Mouse (Mus musculus) limb, embryonic 10.5 days (tissue): ENCODE results near the gene Rab5b. TPM values are rescaled to one million over a fixed set of nuclear protein-coding genes. Genes with fewer than 3 reads are reported as not detected.
"Not testable (repeated sequence)": the region's sequence is repeated elsewhere in the genome, so short reads cannot be mapped to it uniquely, and the experiment has no call there.

ENCODE experiments used
- DNase-seq: peaks from one replicate; pipeline ENCODE4 v3.0.0-alpha.2; 2017; ENCODE audit warnings: low spot score
- H3K27ac ChIP-seq: fragments of 300-500 bp; sonication (generic); 2 replicates; pipeline ENCODE4 v1.5.1; 2016; ENCODE audit warnings: mild to moderate bottlenecking
- H3K27me3 ChIP-seq: fragments of 300-500 bp; sonication (generic); 2 replicates; pipeline ENCODE4 v1.6.1; 2016; ENCODE audit warnings: low read depth, mild to moderate bottlenecking; ENCODE audit not compliant: poor library complexity, severe bottlenecking
- H3K36me3 ChIP-seq: fragments of 300-500 bp; sonication (generic); 2 replicates; pipeline ENCODE4 v1.6.1; 2016; ENCODE audit warnings: mild to moderate bottlenecking, moderate library complexity
- H3K4me1 ChIP-seq: fragments of 300-500 bp; sonication (generic); 2 replicates; pipeline ENCODE4 v1.6.1; 2016
- H3K4me3 ChIP-seq: fragments of 300-500 bp; sonication (generic); 2 replicates; pipeline ENCODE4 v1.5.1; 2016; ENCODE audit warnings: mild to moderate bottlenecking, moderate library complexity
- H3K9me3 ChIP-seq: fragments of 300-500 bp; sonication (generic); replicated peaks from 2 replicates; pipeline ENCODE4 v1.6.1; 2016; ENCODE audit warnings: mild to moderate bottlenecking
- WGBS: fragments of 180-500 bp; shearing (Covaris S2); methylation state at CpG from one replicate; pipeline ENCODE4 v1.1.7; 2016; 5-methylcytosine and 5-hydroxymethylcytosine counted together
- polyA plus RNA-seq: library from polyadenylated mRNA; unstranded; fragments of >200 nt; fragmentation: Nextera tagmentation; extraction: Ambion mirVana; gene quantifications from 2 replicates; pipeline ENCODE4 v1.2.1, GENCODE M21; 2016

Gene Rab5b
- polyA plus RNA-seq, result 54.0 and 68.0 TPM in 2 replicates

GRCm38 (mm10) chr10:128695992-128696807 is at the start of gene Rab5b:
Gene Rab5b (minus strand): TSS chr10:128696264.
- H3K36me3 ChIP-seq, result peaks cover 45% of the 10 kb centered on the region
- peak; percentile 96 for DNase-seq

DNA sequence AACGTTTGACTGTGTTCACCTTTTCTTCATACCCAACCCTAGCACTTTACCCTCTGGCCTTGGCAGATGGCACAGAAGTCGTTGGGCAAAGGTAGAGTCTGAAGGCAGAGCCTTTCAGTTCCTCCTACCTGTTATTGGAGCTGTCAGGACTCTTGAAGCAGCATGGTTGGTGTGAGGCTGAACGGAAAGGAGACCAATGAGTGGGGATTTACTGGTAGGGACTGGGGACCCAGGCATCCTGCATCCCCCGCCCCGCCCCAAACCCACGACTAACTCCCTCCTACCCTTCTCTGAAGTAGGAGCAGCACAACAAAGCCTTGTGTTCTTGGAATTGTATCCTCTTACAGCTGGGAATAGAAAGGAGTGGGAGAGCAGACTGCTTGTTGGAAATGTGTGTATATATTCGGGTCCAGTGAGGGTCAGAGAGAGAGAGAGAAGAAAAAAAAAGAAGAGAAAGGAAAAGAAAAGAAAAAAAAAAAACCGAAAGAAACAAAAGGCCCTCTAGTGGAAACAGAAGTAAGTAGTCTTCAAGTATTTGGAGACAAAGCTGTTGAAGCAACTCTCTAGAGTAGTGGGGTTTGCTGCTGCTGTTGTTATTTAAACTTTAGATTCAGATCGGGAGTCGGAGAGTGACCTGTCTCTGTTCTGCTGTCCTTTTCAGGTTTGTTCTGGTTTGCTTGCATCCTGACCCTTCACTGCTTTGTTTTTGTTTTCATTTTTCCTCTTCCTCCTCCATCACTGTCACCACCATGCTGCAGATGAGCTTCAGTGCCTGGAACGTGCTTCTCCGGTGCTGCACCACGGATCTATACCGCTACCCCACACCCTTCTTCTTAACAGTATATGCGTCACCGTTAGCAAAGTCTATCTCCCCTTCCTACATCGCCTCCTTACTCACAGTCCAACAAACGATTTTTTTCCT is 48.9 kb upstream of the Rab5b start, which contains the start of gene Dgka:
TSS of gene Dgka (minus strand) at position 176 of the 922 bp plus-strand sequence.
- H3K9me3 ChIP-seq, result no peaks in the 10 kb centered on the region
- H3K4me3 ChIP-seq, result peak within 1 kb of the TSS; percentile 78
- WGBS, result 26% methylated on average over 18 of the region's 18 CpGs
- no peaks in the 10 kb centered on the region for H3K36me3 ChIP-seq
- peak; percentile 45 for DNase-seq
- peaks cover 40% of the 10 kb centered on the region for H3K4me1 ChIP-seq
- H3K27ac ChIP-seq, result peak within 1 kb of the TSS; percentile 80
- peaks cover 45% of the 10 kb centered on the region for H3K27me3 ChIP-seq

More at GRCm38 (mm10) chr10:128695992-128696807, at the start of gene Rab5b:
- Histone ChIP-seq H3K27me3 (no peaks in the 10 kb centered on the region), H3K27ac (peak within 1 kb of the TSS; percentile 96), H3K4me1 (peaks cover 15% of the 10 kb centered on the region; the same call in 1 of the 2 replicates), H3K9me3 (no peaks in the 10 kb centered on the region), H3K4me3 (peak within 1 kb of the TSS; percentile 94)
- WGBS, result under 1% methylated on average over 40 of the region's 40 CpGs

DNA sequence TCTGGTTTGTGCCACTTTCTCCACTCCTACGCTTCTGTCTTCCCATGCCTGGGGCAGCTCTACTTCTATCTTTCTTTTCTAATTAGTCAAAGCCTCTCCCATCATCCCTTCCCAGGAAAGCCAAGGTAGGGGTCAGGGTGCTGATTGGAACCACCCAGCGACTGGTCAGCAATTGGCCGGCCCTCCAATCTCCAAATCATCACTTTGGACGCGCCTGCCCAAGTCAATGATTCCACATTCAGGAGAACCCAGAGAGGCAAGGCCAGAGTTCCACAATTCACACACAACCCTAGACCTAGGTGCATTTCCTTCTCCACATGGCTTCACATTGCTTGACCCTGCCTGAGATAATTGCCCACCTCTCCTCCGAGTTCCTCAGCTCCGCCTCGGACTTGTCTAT is 48.1 kb upstream of the Rab5b start:
- Histone ChIP-seq H3K27me3 (peaks cover 45% of the 10 kb centered on the region), H3K9me3 (no peaks in the 10 kb centered on the region), H3K27ac (peak overlapping the region; percentile 80), H3K4me3 (peak overlapping the region; percentile 78), H3K4me1 (peaks cover 33% of the 10 kb centered on the region), H3K36me3 (no peaks in the 10 kb centered on the region)
- 10% methylated on average over 8 of the region's 8 CpGs for WGBS
- no peak for DNase-seq

DNA sequence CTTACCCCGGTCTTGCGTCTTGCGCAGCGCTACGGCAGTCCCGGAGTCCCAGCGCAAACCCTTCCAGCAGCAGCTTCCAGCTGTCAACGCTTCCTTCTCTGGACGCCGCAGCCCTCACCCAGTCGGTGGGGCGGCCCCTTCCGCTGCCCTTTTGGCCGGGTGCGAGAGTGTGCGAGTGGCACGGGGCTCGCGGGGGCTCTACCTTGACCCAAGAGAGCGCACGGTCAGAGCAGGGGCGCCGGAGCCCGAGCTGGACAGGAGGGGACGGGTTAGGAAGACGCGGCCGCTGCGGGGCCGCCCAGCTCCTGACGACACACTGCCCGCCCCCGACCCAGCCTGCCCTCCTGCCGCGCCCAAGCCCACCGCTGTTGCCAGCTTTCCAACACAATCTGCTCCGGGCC is 47.7 kb upstream of the Rab5b start:
- WGBS, result under 1% methylated on average over 37 of the region's 37 CpGs

DNA sequence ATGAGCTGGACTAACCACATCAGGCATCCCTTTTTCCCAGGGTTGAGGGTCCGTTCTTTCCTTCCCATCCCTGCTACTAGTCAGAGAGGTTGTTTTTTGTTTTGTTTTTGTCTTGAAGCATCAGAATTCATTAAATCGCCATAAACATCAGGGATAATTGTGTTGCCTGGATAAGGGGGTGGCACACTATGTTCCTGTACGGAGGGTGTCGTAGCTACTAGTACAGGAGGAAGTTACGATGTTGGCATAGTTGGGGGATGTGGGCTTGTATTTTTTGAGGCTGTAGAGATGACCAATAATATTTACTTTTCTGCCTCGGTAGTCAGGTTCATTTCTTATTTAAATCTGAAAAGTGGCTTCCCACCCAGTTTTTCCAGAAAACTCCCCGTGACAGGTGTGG is 47.2 kb upstream of the Rab5b start:
- H3K27ac ChIP-seq, result no peak overlapping the region; the same call in 1 of the 2 replicates
- 6% methylated on average over 7 of the region's 7 CpGs for WGBS
- peaks cover 45% of the 10 kb centered on the region for H3K27me3 ChIP-seq
- no peaks in the 10 kb centered on the region for H3K36me3 ChIP-seq
- H3K4me1 ChIP-seq, result peaks cover 29% of the 10 kb centered on the region
- no peaks in the 10 kb centered on the region for H3K9me3 ChIP-seq
- peak overlapping the region; percentile 78 for H3K4me3 ChIP-seq
- no peak for DNase-seq

More for the DNA sequence above, 47.7 kb upstream of the Rab5b start:
- Histone ChIP-seq H3K4me3 (peak overlapping the region; percentile 78), H3K9me3 (no peaks in the 10 kb centered on the region), H3K27ac (peak overlapping the region; percentile 80), H3K36me3 (no peaks in the 10 kb centered on the region), H3K4me1 (peaks cover 29% of the 10 kb centered on the region), H3K27me3 (peaks cover 45% of the 10 kb centered on the region)
- DNase-seq, result peak; percentile 78

DNA sequence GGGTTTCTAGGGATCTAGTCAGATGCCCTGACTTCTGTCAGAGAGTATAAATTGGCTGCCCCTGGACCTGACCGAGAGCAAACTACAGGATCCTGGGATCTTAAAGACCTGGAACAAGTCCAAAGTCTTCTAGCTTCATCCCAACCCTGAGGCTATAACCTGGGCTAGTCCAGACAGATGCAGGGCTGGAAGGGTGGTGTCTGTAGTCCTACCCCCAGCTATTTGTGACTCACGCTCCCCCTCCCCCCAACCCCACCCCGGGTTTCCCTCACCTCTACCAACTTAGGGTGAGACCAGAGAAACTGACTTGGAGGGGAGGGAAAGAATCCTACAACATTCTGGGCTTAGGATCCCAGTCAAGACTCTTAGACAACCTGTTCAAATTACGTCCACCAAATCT is 46.6 kb upstream of the Rab5b start:
- Histone ChIP-seq H3K4me1 (peaks cover 29% of the 10 kb centered on the region), H3K4me3 (peak overlapping the region; percentile 78; the same call in 1 of the 2 replicates), H3K27ac (no peak overlapping the region), H3K27me3 (peaks cover 45% of the 10 kb centered on the region), H3K36me3 (no peaks in the 10 kb centered on the region), H3K9me3 (no peaks in the 10 kb centered on the region)
- 35% methylated on average over 4 of the region's 4 CpGs for WGBS
- DNase-seq, result no peak

DNA sequence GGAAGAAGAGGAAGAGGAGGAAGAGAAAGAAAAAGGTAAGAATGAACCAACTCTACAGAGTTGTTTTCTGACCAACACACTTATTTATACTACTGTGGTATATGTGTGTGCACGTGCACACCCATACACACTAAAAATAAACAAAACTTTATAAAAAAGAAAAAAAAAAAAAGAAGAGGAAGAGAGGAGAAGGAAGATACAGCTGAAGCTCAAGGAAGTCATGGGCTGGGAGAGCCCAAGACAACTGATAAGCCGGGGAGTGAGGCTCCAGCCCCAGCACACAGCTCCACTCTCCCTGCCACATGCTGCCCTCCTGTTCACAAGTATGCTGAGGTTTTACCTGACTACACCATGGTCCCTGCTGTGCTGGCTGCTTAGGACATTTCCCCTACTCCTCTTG is 44.2 kb upstream of the Rab5b start:
- H3K27me3 ChIP-seq, result peaks cover 38% of the 10 kb centered on the region
- H3K4me3 ChIP-seq, result no peak overlapping the region
- H3K36me3 ChIP-seq, result no peaks in the 10 kb centered on the region
- no peak for DNase-seq
- H3K9me3 ChIP-seq, result no peaks in the 10 kb centered on the region
- 73% methylated on average over 2 of the region's 2 CpGs for WGBS
- peaks cover 31% of the 10 kb centered on the region for H3K4me1 ChIP-seq
- H3K27ac ChIP-seq, result no peak overlapping the region

- DNase-seq, result peak; percentile 58
- 2% methylated on average over 15 of the region's 15 CpGs for WGBS
- Histone ChIP-seq H3K4me3 (peak overlapping the region; percentile 43), H3K27ac (peak overlapping the region; percentile 54), H3K4me1 (peaks cover 10% of the 10 kb centered on the region), H3K27me3 (peaks cover 11% of the 10 kb centered on the region), H3K9me3 (no peaks in the 10 kb centered on the region), H3K36me3 (peaks cover 10% of the 10 kb centered on the region)
These were observed 41.4 kb upstream of the Rab5b start for GRCm38 (mm10) chr10:128737435-128737834.

GRCm38 (mm10) chr10:128731992-128732391 is 35.9 kb upstream of the Rab5b start:
- DNase-seq, result no peak

GRCm38 (mm10) chr10:128731002-128731433 is 35.0 kb upstream of the Rab5b start:
- peaks cover 10% of the 10 kb centered on the region for H3K36me3 ChIP-seq
- H3K9me3 ChIP-seq, result no peaks in the 10 kb centered on the region
- WGBS, result 26% methylated on average over 10 of the region's 10 CpGs
- peak; percentile 78 for DNase-seq
- no peaks in the 10 kb centered on the region for H3K27me3 ChIP-seq
- H3K4me3 ChIP-seq, result no peak overlapping the region
- H3K27ac ChIP-seq, result no peak overlapping the region
- H3K4me1 ChIP-seq, result 0 out of 2 replicates have a peak, but pooled peaks cover 4% of the 10 kb centered on the region

More at GRCm38 (mm10) chr10:128731992-128732391, 35.9 kb upstream of the Rab5b start:
- Histone ChIP-seq H3K36me3 (peaks cover 10% of the 10 kb centered on the region), H3K4me1 (0 out of 2 replicates have a peak, but pooled peaks cover 5% of the 10 kb centered on the region), H3K4me3 (no peak overlapping the region), H3K27ac (no peak overlapping the region), H3K27me3 (no peaks in the 10 kb centered on the region), H3K9me3 (no peaks in the 10 kb centered on the region)

DNA sequence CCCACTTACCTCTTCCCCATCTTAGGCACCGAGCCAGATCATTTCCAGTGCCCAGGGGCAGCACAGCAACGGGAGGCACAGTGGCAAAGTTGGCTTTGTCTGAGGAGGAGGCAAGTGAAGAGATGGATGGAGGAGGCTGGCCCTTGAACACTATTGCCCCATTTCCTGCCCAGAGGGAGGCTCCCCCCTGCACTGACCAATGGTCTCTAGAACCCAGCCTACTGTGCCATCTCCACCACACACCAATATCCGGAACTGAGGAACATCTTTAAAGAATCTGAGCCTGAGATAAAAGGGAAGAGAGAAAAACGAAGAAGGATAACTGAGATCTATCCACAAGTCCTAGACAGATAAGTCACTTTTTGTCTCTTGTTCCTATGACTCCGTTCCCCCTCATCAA is 32.0 kb upstream of the Rab5b start:
- Histone ChIP-seq H3K9me3 (no peaks in the 10 kb centered on the region), H3K36me3 (peaks cover 4% of the 10 kb centered on the region), H3K27ac (no peak overlapping the region), H3K27me3 (no peaks in the 10 kb centered on the region), H3K4me1 (0 out of 2 replicates have a peak, but pooled peaks cover 4% of the 10 kb centered on the region), H3K4me3 (no peak overlapping the region)
- 82% methylated on average over 5 of the region's 5 CpGs for WGBS
- DNase-seq, result no peak

DNA sequence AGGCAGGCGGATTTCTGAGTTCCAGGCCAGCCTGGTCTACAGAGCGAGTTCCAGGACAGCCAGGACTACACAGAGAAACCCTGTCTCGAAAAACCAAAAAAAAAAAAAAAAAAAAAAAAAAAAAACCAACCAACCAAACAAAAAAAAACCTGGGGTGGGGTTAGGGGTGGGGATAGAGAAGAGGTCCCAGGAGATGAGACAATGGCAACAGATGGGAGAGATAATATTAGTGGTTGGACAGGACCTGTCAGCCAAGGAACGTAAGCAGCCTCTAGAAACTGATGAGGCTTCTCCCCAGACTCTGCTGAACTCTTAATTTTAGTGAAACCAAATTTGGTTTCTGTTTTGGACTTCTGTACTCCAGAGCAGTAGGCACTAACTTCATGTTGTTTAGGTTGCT is 29.4 kb upstream of the Rab5b start:
- WGBS, result 86% methylated on average over 4 of the region's 4 CpGs
- H3K36me3 ChIP-seq, H3K4me1 ChIP-seq, H3K27me3 ChIP-seq, H3K4me3 ChIP-seq, H3K9me3 ChIP-seq, DNase-seq, H3K27ac ChIP-seq: not testable (repeated sequence)
